Mouse (Mus musculus) frontal cortex, adult 2 months (tissue): ENCODE data around the gene Fam186b. TPM values are rescaled to one million over a fixed set of nuclear protein-coding genes. Genes with fewer than 3 reads are reported as not detected.

Experiments
- DNase-seq, 2 experiments: peaks; one replicate each; pipeline ENCODE4 v3.0.0; 2022; ENCODE audit warnings: low spot score in 1 of 2; ENCODE audit errors: extremely low spot score in 1 of 2
- polyA plus RNA-seq: library from polyadenylated mRNA; depleted of rRNA; stranded (reverse); fragments of >200 nt; gene quantifications from 2 replicates; pipeline ENCODE4 v1.2.3, GENCODE M21; 2012; rRNA removed

The Fam186b gene
- polyA plus RNA-seq, 1 experiment: 1.7 TPM

DNA sequence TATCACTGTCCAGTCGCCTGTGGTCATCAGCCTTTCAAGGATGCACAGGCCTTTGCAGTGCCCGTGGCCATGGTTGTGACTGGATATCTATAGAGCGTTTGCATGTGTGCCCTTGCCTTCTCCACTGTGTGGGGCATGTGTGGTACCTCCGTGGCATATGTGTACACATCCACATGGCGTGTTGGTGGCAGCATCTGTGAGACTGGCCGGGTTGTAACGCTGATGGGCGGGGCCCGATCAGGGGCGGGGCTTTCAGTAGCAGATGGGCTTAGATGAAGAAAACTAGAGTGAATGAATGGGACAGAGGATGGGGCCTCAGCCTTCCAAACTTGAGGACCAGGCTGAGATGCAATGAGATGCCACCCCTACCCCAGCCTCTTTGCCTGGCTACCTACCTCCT, 63.7 kb downstream of the Fam186b start:
- no peak for DNase-seq

DNA sequence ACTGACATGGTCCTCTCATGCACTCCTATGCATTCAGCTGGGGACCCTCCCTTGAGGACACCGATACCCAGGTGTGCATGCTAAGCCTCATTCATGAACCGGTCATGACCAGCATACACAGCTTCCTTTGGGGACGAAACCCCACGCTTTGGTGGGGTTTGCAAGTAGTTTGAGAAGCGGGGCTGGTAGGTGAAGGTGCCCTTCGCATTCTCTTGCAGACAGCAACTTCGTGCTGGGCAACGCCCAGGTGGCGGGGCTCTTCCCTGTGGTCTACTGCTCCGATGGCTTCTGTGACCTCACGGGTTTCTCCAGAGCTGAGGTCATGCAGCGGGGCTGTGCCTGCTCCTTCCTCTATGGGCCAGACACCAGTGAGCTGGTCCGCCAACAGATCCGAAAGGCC, 69.6 kb downstream of the Fam186b start:
- no peak for DNase-seq

DNA sequence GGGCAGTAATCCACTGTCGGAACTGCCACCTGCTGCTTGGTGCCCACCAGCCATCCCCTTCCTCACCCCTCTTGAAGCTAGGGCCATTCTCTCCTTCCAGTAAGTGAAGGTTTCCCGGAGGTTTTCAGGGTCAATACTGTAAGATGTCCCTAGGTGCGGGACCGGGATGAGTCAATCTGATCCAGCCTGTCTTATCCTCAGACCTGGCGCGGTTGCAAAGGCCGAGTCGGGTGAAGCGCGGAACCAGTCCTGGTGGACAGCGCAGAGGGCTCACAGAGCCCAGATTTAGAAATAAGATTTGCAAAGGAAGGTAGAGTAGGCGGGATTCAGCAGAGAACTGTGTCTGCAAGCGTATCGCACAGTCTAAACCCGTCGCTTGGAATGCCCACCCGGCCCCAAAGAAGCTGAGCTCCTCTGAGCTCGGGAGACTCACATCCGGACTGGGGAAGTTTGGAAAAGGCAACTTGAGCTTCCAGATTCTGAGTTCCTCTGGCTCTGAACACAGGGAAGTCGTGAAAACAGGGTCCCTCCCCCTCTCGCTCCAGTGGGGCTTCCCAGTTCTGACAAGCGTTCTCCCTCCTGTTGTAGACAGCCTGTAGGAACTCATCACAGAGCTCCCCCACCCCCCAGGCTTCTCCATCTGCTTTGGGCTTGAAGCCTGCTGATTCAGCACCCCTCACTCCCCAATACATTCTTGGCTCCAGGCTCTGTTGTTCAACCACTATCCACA, 70.4 kb downstream of the Fam186b start:
- peak in 1 of 2 experiments; percentile 73 for DNase-seq

DNA sequence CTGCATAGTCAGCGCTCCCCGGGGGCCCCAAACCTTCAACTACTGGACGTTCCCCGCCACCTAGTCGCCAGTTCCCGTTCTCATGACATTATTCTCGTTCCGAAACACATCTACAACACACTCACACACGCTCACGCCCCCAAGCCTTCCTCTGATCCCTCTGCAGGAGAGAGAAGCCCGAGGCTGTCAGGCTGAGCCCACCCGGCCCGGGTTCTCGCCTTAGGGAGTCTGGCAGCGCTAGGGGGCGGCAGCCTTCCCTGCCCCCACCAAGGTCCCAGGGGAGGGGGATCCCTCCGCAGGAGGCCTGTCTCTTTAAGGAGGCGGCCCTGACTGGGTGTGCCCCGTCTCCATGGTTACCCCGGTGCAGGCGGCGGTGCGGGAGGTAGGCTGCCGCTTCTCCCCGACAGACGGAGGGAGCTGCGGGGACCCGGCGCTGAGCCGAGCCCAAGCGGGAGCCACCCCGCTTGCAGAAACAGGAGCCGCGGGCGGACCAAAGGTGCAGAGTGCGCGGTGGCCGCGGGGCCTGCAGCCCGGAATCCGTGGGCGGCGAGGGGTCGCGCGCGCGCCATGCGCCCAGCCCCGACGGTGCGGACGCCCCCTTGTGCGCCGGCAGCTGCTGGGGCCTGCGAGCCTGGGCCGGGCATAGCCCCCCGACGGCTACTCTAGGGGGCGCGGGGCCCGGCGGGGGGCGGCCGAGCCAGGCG, 71.3 kb downstream of the Fam186b start, which contains the start of gene Kcnh3:
TSS of gene Kcnh3 (plus strand) at position 654 of the 704 bp plus-strand sequence.
- DNase-seq: peak in 1 of 2 experiments; percentile 84

DNA sequence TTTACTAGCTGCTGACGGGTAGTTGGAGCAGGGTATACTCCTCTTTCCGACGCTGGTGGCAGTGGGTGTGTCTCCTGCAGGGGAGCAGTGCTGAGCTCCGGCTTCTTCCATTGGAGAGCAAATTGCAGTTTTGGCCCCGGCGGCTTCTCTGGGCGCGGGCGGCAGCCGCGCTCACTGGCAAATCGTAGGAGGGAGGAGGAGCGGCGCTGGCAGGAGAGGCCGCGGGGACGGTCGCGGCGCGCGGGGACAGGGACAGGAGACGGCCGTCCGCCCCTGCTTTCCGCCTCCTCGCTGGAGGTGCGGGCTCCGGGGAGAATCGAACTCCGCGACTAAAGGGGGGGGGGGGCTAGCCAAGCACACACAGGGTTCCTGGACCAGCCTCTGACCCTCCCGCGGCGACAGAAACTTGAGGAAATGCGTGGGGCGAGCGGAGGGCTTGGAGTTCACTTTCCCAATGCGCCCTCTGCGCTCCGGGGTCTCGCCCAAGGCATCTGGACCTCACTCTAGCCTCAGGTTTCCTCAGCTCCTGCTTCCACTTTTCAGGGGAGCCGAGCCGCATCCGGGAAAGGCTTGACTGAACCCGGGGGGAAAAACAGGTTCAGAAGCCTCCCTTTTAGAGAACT, 72.0 kb downstream of the Fam186b start:
- DNase-seq: peak; percentile 64 to 83

DNA sequence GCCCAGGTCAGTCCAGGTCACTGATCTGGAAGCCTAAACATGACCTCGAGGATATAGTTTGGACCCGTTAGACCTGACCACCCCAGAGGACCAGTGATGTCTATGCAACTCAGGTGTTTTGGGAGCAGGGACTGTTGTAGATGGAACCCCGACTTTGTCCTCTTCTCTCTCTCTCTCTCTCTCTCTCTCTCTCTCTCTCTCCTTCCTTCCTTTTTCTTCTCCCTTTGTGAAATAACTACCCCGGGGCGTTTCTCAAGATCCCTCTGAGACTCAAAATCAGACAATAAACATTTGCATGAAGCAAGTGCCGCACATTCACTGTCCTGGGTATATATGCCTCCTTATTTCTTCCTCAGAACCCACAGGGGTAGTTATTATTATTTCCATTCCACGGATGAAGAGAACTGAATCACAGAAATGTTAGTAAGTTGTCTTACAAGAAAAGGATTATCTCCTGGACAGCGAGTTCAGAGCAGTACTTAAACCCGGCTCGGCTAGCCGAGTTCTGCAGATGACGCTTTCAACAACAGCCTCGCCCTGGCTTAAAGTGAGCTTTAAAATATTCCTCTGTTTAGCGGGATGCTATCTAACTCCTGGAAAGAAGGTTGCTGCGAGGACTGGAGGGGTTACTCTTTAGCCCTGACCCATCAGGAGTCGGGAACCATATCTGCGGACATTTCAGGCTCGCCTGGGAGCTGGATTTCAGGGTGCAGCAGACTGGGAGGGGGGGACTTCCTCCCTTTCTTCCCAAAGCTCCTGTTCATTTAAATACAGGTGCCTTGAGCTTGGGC, 72.7 kb downstream of the Fam186b start:
- no peak for DNase-seq

DNA sequence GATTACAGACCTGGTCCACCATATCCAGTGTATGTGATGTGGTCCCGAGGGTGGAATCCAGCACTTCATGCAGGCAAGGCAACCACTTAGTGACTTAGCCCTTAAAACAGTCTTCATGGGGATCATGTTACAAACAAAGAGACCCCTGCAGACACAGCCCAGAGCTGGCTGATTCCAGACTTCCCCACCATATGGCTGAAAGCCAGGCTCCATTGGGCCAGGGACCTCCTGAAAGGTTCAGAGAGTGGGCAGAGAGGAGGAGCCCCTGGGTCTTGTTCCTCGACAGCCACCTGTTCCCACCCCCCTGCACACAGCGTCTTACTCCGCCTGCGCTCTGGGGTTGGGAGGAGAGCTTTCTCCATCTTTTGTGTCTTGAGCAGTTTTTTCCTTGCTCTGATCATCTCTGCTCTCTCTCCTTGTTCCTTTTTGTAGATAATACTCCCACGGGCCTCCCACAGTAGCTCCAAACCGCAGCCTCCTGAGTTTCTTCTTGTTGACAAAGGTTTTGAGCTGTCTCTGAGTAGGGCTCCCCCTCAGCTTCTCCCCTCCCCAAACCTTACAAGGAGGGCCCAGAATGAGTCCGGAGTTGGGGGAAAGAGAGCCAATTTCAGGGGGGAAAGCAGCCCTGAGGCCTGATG, 74.3 kb downstream of the Fam186b start:
- DNase-seq: peak in 1 of 2 experiments; percentile 42

Other genes with a start within 250 kb of the Fam186b start
- 0.69 and 0.90 TPM in 2 replicates for gene Prph, start 240.7 kb downstream of the Fam186b start, polyA plus RNA-seq
- 0.62 and 1.3 TPM in 2 replicates for gene Troap, start 221.3 kb downstream of the Fam186b start, polyA plus RNA-seq
- gene C1ql4, start 208.1 kb downstream of the Fam186b start, polyA plus RNA-seq: not detected in 2 replicates
- gene Dnajc22, start 202.7 kb downstream of the Fam186b start, polyA plus RNA-seq: 0.06 TPM in 1 of 2 replicates, not detected in the other
- gene Spats2, start 170.0 kb downstream of the Fam186b start, polyA plus RNA-seq: 36.9 and 39.7 TPM in 2 replicates
- 166 and 196 TPM in 2 replicates for gene Kcnh3, start 71.0 kb downstream of the Fam186b start, polyA plus RNA-seq
- 121 and 122 TPM in 2 replicates for gene Mcrs1, start 43.9 kb downstream of the Fam186b start, polyA plus RNA-seq
- gene Prpf40b, start 801 bp downstream of the Fam186b start, polyA plus RNA-seq: 163 and 182 TPM in 2 replicates
- gene Fmnl3, start 74.6 kb upstream of the Fam186b start, polyA plus RNA-seq: 18.5 and 19.9 TPM in 2 replicates
- gene Tmbim6, start 97.0 kb upstream of the Fam186b start, polyA plus RNA-seq: 365 and 368 TPM in 2 replicates
- gene Nckap5l, start 161.9 kb upstream of the Fam186b start, polyA plus RNA-seq: 14.4 and 14.6 TPM in 2 replicates
- 5.7 and 6.8 TPM in 2 replicates for gene Bcdin3d, start 178.8 kb upstream of the Fam186b start, polyA plus RNA-seq
- 161 and 168 TPM in 2 replicates for gene Faim2, start 232.3 kb upstream of the Fam186b start, polyA plus RNA-seq